30 mouse cellular contexts compared by ENCODE assay signal in genomic region chr2:131330548-131330947, GRCm38 (mm10).
"Had no signal": no experiment of that assay in that cellular context is flagged by ENCODE, and none has a peak within 500 bp of the region (broad histone marks: within the 10 kb centered on the region; RNA-seq: fewer than 3 reads in every experiment).

No protein-coding gene starts in this region.

- H3K9me3 ChIP-seq: limb, embryonic 10.5 days; limb, embryonic 12.5 days; limb, embryonic 13.5 days; limb, embryonic 15.5 days; liver, embryonic 12.5 days; liver, embryonic 13.5 days; liver, embryonic 15.5 days; lung, embryonic 15.5 days; megakaryocyte, embryonic 14.5 days; midbrain, embryonic 10.5 days; midbrain, embryonic 12.5 days; midbrain, embryonic 13.5 days; midbrain, embryonic 15.5 days; neural tube, embryonic 12.5 days had no signal

- H3K4me3 ChIP-seq: left cerebral cortex, adult 2 months; limb, embryonic 10.5 days; limb, embryonic 12.5 days; limb, embryonic 13.5 days; limb, embryonic 15.5 days; liver, embryonic 12.5 days; liver, embryonic 13.5 days; liver, embryonic 15.5 days; lung, embryonic 15.5 days; megakaryocyte, embryonic 14.5 days; midbrain, embryonic 10.5 days; midbrain, embryonic 12.5 days; midbrain, embryonic 13.5 days; midbrain, embryonic 15.5 days; myocyte; neural tube, embryonic 12.5 days had no signal

- DNase-seq: left cerebral cortex, postnatal 4 days; liver, embryonic 13.5 days; lung, adult 18-20 months; lung, adult 2 months; lung, embryonic 14.5 days; lung, postnatal 10 days; lung, postnatal 14 days; lung, postnatal 36 days; lung, postnatal 4 days; midbrain, embryonic 14.5 days had no signal

- H3K27me3 ChIP-seq: limb, embryonic 12.5 days; limb, embryonic 13.5 days; limb, embryonic 15.5 days; liver, embryonic 12.5 days; liver, embryonic 13.5 days; liver, embryonic 15.5 days; lung, embryonic 15.5 days; megakaryocyte, embryonic 14.5 days; midbrain, embryonic 12.5 days; midbrain, embryonic 13.5 days; midbrain, embryonic 15.5 days; neural tube, embryonic 12.5 days had no signal

- H3K4me1 ChIP-seq: limb, embryonic 10.5 days; limb, embryonic 12.5 days; limb, embryonic 13.5 days; limb, embryonic 15.5 days; liver, embryonic 13.5 days; liver, embryonic 15.5 days; lung, embryonic 15.5 days; midbrain, embryonic 10.5 days; midbrain, embryonic 12.5 days; midbrain, embryonic 13.5 days; midbrain, embryonic 15.5 days; neural tube, embryonic 12.5 days had no signal

- H3K36me3 ChIP-seq: limb, embryonic 10.5 days; limb, embryonic 12.5 days; limb, embryonic 13.5 days; limb, embryonic 15.5 days; liver, embryonic 12.5 days; liver, embryonic 13.5 days; liver, embryonic 15.5 days; lung, embryonic 15.5 days; midbrain, embryonic 12.5 days; midbrain, embryonic 13.5 days; midbrain, embryonic 15.5 days; neural tube, embryonic 12.5 days had no signal

- ATAC-seq: liver, embryonic 12.5 days; lung, postnatal 0 days; midbrain, embryonic 13.5 days; midbrain, embryonic 15.5 days; midbrain, embryonic 16.5 days had no signal

- H3K9ac ChIP-seq: limb, embryonic 12.5 days; limb, embryonic 13.5 days; limb, embryonic 15.5 days; liver, embryonic 12.5 days; liver, embryonic 13.5 days; liver, embryonic 14.5 days; liver, embryonic 15.5 days; lung, embryonic 14.5 days; lung, embryonic 15.5 days; midbrain, embryonic 12.5 days; midbrain, embryonic 13.5 days; midbrain, embryonic 15.5 days; neural tube, embryonic 12.5 days had no signal

- H3K4me2 ChIP-seq: limb, embryonic 12.5 days; limb, embryonic 13.5 days; limb, embryonic 15.5 days; liver, embryonic 12.5 days; liver, embryonic 13.5 days; liver, embryonic 15.5 days; lung, embryonic 14.5 days; lung, embryonic 15.5 days; midbrain, embryonic 11.5 days; midbrain, embryonic 12.5 days; midbrain, embryonic 13.5 days; midbrain, embryonic 15.5 days; neural tube, embryonic 12.5 days had no signal

- H3K27ac ChIP-seq: left cerebral cortex, adult 2 months; limb, embryonic 10.5 days; limb, embryonic 12.5 days; limb, embryonic 13.5 days; limb, embryonic 15.5 days; liver, embryonic 12.5 days; liver, embryonic 13.5 days; liver, embryonic 14.5 days; liver, embryonic 15.5 days; lung, embryonic 15.5 days; macrophage; midbrain, embryonic 10.5 days; midbrain, embryonic 12.5 days; midbrain, embryonic 13.5 days; midbrain, embryonic 15.5 days; neural tube, embryonic 12.5 days had no signal
